Mouse (Mus musculus) MN1 (cell line): Measurements from ENCODE around the gene Fam183b.
"Not testable (repeated sequence)": the region's sequence is repeated elsewhere in the genome, so short reads cannot be mapped to it uniquely, and the experiment has no call there.

ENCODE experiments used
- DNase-seq: peaks from one replicate; pipeline ENCODE4 v3.0.0-alpha.2; 2016; ENCODE audit warnings: low spot score

The Fam183b gene

DNA sequence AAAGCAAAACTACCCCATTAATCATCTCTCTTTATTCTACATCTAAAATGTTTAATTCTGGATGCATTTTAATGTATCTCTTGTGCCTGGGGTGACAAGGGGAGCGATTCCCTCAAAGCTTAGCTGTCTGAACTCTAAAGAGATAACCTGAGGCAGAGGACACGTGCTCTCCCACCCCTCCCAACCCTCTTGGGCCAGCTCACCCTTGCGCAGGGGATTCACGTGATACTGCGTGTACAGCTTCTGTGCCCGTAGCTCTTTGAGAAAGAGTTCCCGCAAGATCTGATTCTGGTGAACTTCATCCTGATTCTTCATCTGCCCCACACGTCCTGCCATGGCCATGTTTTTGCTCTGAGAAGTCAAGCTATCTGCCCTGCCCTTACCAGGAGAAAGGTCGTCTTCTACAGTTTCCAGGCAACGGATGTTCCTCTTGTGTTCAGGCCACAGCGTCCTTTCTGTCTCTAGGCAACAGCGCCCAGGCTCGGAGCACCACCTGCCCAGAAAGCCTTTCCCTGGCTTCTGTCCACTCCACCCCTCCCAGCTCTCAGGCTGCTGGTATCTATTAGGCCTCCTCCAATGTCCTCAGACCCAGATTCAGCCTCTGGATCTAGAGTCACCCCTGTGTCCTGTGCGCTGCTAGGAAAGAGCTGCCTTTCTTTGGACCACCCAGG, at the start of gene Fam183b:
TSS of gene Fam183b (minus strand) at position 403 of the 671 bp plus-strand sequence.
- no peak for DNase-seq

DNA sequence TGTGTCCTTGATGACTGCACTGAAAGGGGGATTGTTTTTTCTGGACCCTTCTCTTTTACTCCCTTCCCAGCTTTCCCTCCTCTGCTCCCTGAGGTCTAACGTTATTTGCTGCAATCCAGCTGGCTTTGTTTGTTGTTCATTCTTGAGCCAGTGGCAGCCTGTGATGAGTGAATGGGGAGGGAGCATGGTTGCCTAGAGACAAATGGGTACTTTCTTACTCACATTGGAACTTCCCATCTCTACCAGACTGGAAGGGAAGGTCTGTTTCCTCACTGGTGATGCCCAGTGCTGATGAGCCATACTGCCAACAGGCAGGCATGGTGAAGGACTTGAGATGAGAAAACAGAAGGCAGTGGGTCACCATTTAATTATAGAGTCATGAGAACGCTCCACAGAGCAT, 48.0 kb upstream of the Fam183b start:
- peak; percentile 23 for DNase-seq

DNA sequence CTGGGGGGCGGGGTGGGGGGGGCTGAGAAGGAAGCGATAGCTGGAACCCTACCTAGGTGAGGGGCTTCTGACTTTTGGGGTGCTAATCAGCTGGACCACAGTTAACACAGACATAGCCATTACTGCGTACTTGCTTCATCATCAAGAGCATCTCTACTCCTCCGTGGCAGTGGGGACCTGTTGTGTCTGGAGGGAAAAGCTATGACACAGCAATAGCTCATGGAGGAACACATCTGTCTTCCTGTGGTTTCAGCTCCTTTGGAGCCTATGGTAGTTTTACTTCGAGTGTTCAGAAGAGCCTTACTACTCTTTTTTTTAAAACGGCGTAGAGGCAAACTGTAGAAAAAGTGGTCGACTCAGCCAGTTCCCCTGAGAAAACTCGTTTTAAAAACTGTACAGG, 45.9 kb upstream of the Fam183b start:
- peak; percentile 29 for DNase-seq

DNA sequence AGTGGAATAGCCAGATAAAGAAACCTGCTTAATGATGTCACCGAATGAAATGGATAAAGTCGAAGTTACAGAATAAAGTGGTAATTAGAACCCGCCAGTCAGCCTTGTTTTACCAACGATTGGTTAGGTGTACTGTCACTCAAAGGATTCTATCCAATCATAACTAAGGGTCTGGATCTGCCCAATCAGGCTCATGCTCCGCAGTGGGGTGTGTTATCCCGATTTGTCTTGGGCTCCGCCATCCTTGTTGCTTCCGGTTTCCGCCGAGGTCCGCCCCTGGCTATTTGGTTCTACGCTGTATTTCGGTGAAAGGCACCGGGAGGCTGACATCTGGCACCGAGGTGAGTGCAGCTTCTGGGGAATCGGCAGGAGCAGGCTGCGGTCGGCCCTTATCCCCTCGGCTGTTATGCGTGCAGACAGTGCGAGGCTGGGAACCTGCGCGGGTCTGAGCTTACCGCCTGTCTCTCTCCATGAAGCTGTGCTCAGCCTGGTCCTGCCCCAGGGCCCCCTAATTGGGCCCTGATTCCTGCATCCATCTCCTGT, 45.2 kb upstream of the Fam183b start, which contains the start of gene Gm12258:
TSS of gene Gm12258 (plus strand) at position 240 of the 543 bp plus-strand sequence.
- DNase-seq = peak; percentile 99

DNA sequence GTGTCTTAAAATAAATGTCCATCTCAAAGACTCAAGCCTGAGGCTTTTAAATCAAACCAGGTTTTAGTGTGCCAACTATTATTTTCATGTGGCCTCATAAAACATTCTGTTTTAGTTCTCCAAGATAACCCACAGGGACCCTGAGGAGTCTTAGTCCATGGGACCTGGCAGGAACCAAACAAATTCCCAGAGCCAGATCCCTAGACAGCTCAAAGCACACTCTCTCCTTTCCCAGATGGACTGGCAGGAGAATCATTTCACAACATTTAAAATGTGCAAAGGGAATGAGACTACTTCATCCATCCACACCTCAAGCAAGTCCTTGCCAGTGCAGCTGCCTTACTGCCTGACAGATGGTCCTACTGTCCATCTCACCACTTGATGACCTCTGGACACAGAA, 37.2 kb upstream of the Fam183b start, which contains the start of gene Olfr311:
TSS of gene Olfr311 (plus strand) at position 301 of the 400 bp plus-strand sequence.
- not testable (repeated sequence) for DNase-seq

DNA sequence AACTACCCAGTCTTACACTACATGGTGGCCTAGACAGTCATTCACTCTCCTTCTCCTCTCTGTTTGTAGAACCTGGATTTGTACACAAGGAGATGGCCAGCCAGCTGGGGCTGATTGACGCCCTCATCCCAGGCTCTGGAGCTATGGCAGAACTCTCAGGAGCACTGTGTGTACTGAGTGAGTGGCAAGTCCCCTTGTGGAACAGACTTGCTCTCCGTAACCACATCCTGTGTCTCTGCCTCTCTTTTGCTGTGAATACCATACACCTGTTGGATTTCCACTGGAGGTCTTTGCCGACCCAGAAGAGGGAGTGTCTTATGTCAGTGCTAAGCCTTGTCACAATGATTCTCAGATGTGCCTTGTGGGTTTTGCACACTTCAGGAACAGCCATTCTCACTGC, 30.8 kb upstream of the Fam183b start:
- not testable (repeated sequence) for DNase-seq

DNA sequence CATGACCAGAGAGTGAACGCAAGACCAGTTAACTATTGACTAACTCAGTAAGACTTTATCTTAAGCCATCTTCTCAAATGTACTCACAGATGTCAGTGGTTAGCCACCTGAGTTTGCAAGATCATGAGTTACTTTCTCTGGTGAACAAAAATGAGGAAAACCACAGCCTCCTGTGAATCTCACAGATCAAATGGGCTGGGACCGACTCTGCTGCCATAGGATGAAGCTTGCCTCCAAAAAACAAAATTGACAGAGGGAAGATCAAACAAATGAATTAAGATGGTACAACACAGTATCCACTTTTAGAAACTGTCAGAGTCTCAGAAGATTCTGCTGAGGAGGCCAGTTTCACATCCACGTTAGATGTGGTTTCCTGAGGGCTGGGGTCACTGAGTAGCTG, 28.0 kb upstream of the Fam183b start:
- no peak for DNase-seq

DNA sequence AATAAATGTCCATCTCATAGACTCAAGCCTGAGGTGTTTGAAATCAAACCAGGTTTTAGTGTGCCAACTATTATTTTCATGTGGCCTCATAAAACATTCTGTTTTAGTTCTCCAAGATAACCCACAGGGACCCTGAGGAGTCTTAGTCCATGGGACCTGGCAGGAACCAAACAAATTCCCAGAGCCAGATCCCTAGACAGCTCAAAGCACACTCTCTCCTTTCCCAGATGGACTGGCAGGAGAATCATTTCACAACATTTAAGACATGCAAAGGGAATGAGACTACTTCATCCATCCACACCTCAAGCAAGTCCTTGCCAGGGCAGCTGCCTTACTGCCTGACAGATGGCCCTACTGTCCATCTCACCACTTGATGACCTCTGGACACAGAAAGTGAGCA, 27.2 kb upstream of the Fam183b start, which contains the start of gene Olfr312:
TSS of gene Olfr312 (plus strand) at position 301 of the 400 bp plus-strand sequence.
- not testable (repeated sequence) for DNase-seq

DNA sequence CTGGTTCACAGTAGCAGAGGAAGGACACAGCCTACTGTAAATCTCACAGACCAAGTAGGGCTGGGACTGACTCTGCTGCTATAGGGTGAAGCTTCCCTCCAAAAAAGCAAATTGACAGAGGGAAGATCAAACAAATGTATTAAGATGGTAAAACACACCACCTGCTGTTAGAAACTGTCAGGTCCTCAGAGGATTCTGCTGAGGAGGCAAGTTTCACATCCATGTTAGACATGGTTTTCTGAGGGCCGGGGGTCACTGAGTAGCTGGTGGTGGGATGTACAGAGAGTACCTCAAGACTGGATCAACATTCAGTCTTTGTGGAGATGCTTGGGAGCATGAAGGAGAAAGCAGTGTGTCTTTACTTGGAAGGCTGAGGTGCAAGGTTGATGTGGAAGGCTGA, 13.9 kb upstream of the Fam183b start:
- DNase-seq = no peak

DNA sequence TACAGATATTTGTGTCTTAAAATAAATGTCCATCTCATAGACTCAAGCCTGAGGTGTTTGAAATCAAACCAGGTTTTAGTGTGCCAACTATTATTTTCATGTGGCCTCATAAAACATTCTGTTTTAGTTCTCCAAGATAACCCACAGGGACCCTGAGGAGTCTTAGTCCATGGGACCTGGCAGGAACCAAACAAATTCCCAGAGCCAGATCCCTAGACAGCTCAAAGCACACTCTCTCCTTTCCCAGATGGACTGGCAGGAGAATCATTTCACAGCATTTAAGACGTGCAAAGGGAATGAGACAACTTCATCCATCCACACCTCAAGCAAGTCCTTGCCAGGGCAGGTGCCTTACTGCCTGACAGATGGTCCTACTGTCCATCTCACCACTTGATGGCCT, 12.9 kb upstream of the Fam183b start, which contains the start of gene Olfr313:
TSS of gene Olfr313 (plus strand) at position 301 of the 400 bp plus-strand sequence.
- DNase-seq = not testable (repeated sequence)

DNA sequence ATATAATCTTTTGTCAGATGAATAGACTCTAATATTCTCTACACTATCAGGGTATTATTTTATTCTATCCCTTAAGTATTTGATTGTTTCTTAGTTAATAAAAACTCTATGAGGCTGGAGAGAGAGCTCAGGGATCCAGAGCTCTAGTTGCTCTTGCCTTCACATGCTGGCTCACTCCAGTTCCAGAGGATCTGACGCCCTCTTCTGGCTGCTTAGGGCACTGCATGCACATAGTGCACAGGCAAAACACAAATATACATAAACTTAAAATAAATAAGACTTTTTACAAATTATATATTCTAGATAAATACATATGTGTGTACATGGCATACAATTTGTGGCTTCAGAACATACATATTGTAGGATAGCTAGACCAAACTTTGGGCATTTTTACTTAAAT, 10.2 kb upstream of the Fam183b start:
- DNase-seq = no peak

DNA sequence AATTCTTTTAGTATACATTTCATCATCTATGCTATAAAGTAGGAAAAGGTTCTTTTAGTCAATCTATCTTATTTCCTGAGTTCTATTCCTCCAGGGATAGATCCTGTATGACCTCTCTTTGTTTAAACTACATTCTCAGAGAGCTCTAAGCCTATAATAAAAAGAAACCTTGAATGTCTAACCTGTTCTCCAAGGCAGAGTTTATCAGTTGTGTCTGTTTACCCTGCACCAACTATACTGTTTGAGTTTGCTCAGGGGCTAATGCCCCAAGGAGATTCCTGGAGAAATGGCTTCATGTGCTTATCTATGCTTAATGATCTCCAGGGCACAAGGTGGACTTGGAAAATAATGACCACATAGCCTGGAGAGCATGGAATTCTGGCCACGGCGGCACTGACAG, 2.6 kb upstream of the Fam183b start:
- no peak for DNase-seq

DNA sequence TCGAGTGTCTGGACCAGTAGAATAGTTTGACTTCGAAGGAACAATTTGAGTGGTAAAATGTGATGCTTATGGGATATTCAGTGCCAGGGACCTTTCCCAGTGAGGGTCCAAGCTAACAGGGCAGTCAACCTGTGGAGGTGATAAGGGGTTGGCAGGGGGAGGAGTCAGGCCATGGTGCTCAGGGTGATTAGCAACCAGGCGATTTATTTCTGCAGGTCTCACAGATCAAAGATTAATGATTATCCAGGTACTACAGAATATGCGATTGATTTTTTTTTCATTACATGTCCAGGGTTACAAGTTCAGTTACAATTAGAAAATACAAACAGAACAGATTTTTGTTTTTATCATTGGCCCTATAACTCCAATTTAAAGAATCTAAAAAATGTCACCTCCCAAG, 2.1 kb upstream of the Fam183b start:
- no peak for DNase-seq

DNA sequence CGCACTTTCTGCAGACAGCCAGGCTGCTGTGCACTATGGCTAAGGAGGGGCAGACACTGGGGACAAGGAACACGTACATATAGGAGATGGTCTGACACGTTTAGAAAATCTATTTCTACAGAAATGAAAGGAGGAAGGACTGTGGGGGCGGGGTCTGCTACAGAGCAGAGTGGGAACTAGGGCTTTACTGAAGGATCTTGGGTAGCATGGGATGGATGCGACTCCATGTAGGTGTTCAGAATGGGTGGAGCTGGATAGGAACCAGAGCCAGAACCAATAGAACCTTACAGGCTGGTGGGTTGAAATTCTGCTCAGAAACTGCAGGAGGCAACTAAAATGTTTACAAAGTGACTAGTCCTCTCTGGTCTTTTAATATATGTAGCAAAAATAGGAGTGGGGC, 2.0 kb downstream of the Fam183b start:
- no peak for DNase-seq

DNA sequence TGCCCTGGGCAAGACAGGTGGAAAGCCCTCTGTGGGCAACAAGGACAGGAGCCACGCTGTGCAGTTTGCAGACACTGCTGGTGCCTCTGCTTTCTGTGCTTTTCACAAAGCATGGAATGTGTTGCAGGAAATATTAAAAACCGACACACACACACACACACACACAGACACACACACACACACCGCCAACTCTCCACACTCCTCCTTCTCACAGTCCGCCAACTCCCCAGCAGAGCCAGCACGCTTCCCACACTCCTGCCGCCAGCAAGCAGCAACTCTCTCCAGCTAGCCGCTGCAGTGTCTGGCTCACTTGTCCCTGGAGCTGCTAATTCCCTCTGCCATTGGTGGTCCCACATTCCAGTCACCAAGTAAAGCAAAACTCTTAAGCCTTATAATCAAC, 4.9 kb downstream of the Fam183b start:
- DNase-seq = no peak

DNA sequence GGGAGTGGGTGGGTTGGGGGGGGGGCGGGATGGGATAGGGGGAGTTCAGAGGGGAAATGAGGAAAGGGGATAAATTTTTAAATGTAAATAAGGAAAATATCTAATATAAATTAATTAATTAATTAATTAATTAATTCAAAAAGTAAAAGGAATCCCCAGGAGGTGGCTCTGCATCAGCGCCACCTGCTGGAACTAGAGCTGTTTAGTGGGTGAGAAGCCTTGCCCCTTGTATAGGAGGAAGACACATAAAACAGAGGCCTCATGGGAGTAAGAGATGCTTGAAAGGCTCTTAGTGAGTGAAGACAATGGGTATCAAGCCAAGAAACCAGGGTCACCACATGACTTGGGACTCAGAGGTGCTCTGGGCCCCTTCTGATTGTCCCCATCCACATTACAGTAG, 5.9 kb downstream of the Fam183b start:
- no peak for DNase-seq

DNA sequence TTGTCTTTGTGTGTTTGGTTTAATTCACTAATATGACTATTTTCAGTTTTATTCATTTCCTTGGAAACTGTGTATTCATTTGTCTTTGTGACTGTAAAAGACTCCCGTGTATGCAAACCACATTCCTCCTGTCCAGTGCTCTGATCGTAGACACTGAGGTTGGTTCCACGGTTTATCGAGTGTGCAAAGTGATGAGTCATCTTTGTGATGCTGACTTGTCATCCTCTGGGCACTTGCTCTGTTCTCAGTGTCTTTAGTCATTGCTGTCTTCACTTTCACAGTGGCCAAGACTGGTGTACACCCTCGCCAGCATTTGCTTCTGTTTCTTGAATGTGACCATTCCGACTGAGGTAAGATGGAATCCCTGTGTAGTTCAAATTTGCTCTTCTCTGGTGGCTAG, 11.1 kb downstream of the Fam183b start:
- DNase-seq = no peak

DNA sequence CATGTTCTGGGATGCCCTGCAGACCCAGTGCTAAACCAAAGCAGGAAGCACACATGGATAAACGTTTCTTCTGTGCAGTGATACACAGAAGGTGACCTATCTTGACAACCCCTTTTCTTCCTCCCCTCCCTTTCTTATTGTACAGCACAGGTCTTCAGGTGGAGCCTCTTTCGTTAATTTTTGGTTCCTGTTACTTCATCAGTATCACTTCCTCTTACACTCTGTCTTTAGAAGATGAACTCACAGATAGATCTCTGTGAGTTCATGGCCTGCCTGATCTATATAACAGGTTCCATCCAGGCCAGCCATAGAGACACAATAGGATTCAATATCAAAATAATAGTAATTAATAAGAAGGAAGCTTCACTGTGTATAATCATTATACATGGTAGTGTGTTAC, 11.7 kb downstream of the Fam183b start:
- DNase-seq = no peak

DNA sequence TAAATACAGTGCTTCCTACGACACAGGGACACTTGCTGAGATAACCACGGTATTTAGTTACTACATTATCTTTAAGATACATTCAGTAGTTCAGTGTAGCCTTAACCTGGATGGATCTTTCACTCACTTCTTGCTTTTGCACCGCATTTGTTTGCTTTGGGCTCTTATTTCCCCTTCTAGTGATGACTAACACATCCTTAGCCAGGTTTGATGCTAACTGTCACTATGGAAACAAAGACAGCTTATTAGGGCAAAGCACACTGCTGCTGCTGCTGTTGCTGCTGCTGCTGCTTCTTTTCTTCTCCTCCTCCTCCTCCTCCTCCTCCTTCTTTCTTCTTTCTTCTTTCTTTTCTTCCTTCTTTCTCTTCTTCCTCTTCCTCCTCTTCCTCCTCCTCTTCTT, 12.2 kb downstream of the Fam183b start:
- DNase-seq = no peak

DNA sequence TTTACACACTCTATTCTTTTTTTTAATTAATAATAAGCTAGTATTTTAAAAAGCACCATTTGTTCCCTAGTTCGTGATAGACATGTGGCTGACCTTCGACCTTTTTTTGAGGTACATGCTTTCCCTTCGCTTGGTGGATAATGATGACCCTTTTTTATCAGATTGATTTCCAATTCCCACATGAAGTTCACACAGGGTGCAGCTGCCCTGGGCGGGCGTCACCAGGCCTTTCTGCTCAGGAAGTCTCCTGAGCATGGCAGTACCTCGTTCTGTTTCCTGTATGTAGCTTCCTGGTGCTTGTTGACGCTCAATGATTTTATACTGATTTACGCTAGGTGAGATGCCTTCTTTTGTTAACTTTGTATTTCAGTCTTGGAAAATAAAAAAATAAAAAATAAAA, 13.4 kb downstream of the Fam183b start:
- no peak for DNase-seq

DNA sequence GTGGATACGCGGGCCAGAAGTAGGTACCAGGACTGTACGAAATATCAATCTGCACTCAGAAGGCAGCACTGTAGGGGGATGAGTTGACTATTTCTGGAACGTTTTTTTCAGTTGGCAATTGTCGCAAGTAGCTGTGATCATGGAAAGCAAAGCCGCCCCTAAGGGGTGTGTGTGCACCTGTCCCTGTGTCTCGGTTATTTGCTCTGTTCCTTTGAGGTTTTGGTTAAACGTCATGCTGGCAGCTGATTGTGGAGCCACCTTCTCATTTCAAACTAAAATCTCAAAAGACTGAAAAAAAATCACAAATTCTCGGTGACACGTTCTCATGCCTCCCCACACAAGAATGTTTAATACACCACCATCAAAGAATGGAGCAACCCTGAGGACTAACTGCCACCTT, 14.1 kb downstream of the Fam183b start:
- DNase-seq = no peak

DNA sequence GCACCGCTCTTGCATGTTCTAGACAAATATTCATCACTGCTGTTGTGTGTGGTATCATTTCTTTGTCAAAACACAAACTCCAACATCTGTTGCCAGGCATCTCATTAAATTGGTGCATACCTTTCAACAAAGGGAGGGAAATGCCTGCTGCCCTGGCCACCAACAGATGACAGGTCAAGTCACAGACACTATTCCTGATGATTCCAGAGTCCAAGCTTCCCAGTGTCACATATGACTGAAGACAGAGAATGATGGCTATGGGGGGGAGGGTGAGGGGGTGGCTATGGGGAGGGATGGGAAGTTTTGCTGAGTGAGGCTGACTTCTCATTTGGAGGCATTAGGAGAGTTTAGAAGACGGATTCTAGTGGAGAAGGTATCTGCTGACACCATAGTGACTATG, 17.6 kb downstream of the Fam183b start:
- DNase-seq = no peak

DNA sequence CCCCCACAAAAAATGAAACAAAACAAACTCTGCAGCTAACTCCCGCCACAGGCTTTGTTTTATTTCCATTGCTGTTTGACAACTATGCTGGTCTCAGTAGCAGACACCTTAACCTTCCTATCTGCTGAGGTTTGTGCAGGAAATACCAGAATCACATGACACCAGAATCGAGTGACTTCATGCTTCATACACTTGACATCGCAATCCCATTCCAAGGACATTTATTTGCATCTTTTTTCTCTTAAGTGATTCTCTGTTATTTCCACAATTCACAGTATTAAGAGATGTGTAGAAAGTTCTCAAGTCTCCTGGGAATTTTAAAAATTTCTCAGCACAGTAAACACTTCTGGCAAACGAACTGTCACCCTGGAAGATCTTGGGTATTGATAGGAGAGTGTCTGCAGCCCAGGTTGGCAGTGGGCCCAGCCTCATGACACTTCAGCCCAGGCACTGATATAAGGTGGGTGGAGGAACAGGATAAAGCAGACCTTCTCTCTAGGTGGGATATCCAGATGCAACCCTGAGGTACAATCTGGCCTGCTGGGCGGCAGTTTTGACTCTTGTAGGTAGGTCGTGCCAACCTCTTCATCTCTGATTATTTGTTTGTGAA, 19.2 kb downstream of the Fam183b start, which contains the start of gene Olfr314:
TSS of gene Olfr314 (plus strand) at position 473 of the 610 bp plus-strand sequence.
- DNase-seq = peak; percentile 18
